Mouse (Mus musculus) Muller cell, postnatal 12 days (primary cell): Measurements from ENCODE around the gene Zfp719.

Experiments used
- DNase-seq: peaks from one replicate; pipeline ENCODE4 v3.0.0-alpha.2; 2015; ENCODE audit errors: inconsistent ontology term

Gene Zfp719

GRCm38 (mm10) chr7:43579440-43580171 is at the start of gene Zfp719:
Gene Zfp719 (plus strand): TSS chr7:43579610.
- peak; percentile 98 for DNase-seq

GRCm38 (mm10) chr7:43530216-43530785 is 49.1 kb upstream of the Zfp719 start:
- DNase-seq, result no peak

- DNase-seq, result no peak
Observed at GRCm38 (mm10) chr7:43532936-43533505, 46.4 kb upstream of the Zfp719 start.

- no peak for DNase-seq
Observed at GRCm38 (mm10) chr7:43538524-43538923, 40.9 kb upstream of the Zfp719 start.

- no peak for DNase-seq
Observed at GRCm38 (mm10) chr7:43544225-43544977, 35.0 kb upstream of the Zfp719 start, which contains the start of gene Cd33. Gene Cd33 (minus strand): TSS chr7:43544428.

GRCm38 (mm10) chr7:43545656-43546545 is 33.5 kb upstream of the Zfp719 start:
- DNase-seq, result no peak

GRCm38 (mm10) chr7:43547666-43548065 is 31.7 kb upstream of the Zfp719 start:
- no peak for DNase-seq

GRCm38 (mm10) chr7:43548206-43548605 is 31.2 kb upstream of the Zfp719 start:
- no peak for DNase-seq

- DNase-seq, result no peak
Observed at GRCm38 (mm10) chr7:43553153-43553552, 26.3 kb upstream of the Zfp719 start.

- DNase-seq, result peak; percentile 42
Observed at GRCm38 (mm10) chr7:43554550-43554949, 24.9 kb upstream of the Zfp719 start.

- no peak for DNase-seq
Observed at GRCm38 (mm10) chr7:43555351-43555750, 24.1 kb upstream of the Zfp719 start.

GRCm38 (mm10) chr7:43556901-43557300 is 22.5 kb upstream of the Zfp719 start:
- no peak for DNase-seq

GRCm38 (mm10) chr7:43562006-43562633 is 17.3 kb upstream of the Zfp719 start, which contains the start of gene Zfp658:
Gene Zfp658 (plus strand): TSS chr7:43562256.
- peak; percentile 92 for DNase-seq

GRCm38 (mm10) chr7:43562651-43563070 is 16.7 kb upstream of the Zfp719 start:
- no peak for DNase-seq

GRCm38 (mm10) chr7:43563300-43563699 is 16.1 kb upstream of the Zfp719 start:
- no peak for DNase-seq

- DNase-seq, result no peak
Observed at GRCm38 (mm10) chr7:43571216-43571615, 8.2 kb upstream of the Zfp719 start.

- DNase-seq, result peak; percentile 14
Observed at GRCm38 (mm10) chr7:43580526-43580925, 1.1 kb downstream of the Zfp719 start.

- no peak for DNase-seq
Observed at GRCm38 (mm10) chr7:43584790-43585189, 5.4 kb downstream of the Zfp719 start.

- DNase-seq, result peak; percentile 7
Observed at GRCm38 (mm10) chr7:43601884-43602283, 22.5 kb downstream of the Zfp719 start.

- peak; percentile 60 for DNase-seq
Observed at GRCm38 (mm10) chr7:43606896-43607742, 27.7 kb downstream of the Zfp719 start, which contains the start of gene Zfp819. Gene Zfp819 (plus strand): TSS chr7:43607169.
